Comparison of ENCODE assay signal across 18 mouse cellular contexts in genomic region chr9:7567376-7567775, GRCm38 (mm10). TPM values are rescaled to one million over a fixed set of nuclear protein-coding genes. Genes with fewer than 3 reads are reported as not detected.
DNase-seq lines count a peak whose midpoint lies in the region; ATAC-seq lines count a peak whose summit lies in the region.
"Had no signal": no experiment of that assay in that cellular context is flagged by ENCODE, and none has a peak within 500 bp of the region (broad histone marks: within the 10 kb centered on the region; RNA-seq: fewer than 3 reads in every experiment).

No protein-coding gene starts in this region.

- ATAC-seq in liver, embryonic 15.5 days (ENCODE audit: insufficient read depth): peak; percentile 60
- ATAC-seq in monocyte, adult 5-6 weeks (replicated peaks; ENCODE audit: insufficient number of reproducible peaks, low FRiP score, low TSS enrichment, poor library complexity, severe bottlenecking): peak; percentile 96
- ATAC-seq: intestine, embryonic 15.5 days; Patski had no signal

- H3K27me3 ChIP-seq in liver, embryonic 15.5 days: no peaks in the 10 kb centered on the region
- H3K27me3 ChIP-seq: forebrain, embryonic 12.5 days; heart, embryonic 13.5 days; hindbrain, embryonic 12.5 days; intestine, embryonic 15.5 days; Patski had no signal

- H3K36me3 ChIP-seq in liver, embryonic 15.5 days (replicated peaks): no peaks in the 10 kb centered on the region
- H3K36me3 ChIP-seq: forebrain, embryonic 12.5 days; heart, embryonic 13.5 days; hindbrain, embryonic 12.5 days; intestine, embryonic 15.5 days had no signal

- DNase-seq in lung, adult 18-20 months: peak; percentile 13 to 19
- DNase-seq in lung, postnatal 10 days: no peak
- peak; percentile 23 for DNase-seq in adrenal gland, postnatal 14 days
- no peak for DNase-seq in kidney, postnatal 14 days
- DNase-seq in thymus, postnatal 10 days (ENCODE audit: low spot score in 2 of 2): no peak
- DNase-seq: layer of hippocampus, adult 9-11 months; right cerebral cortex, postnatal 25 days; thymus, adult 18-20 months had no signal

- H3K4me3 ChIP-seq in liver, embryonic 15.5 days (replicated peaks): no peak overlapping the region
- H3K4me3 ChIP-seq: forebrain, embryonic 12.5 days; heart, embryonic 13.5 days; hindbrain, embryonic 12.5 days; intestine, embryonic 15.5 days had no signal

- no peaks in the 10 kb centered on the region for H3K9me3 ChIP-seq in liver, embryonic 15.5 days (replicated peaks)
- H3K9me3 ChIP-seq: forebrain, embryonic 12.5 days; heart, embryonic 13.5 days; hindbrain, embryonic 12.5 days; intestine, embryonic 15.5 days had no signal

- WGBS in liver, embryonic 15.5 days (ENCODE audit: insufficient replicate concordance): 23% methylated on average over 7 of the region's 7 CpGs

- no peak overlapping the region for H3K9ac ChIP-seq in liver, embryonic 15.5 days
- H3K9ac ChIP-seq: forebrain, embryonic 12.5 days; heart, embryonic 13.5 days; hindbrain, embryonic 12.5 days; intestine, embryonic 15.5 days had no signal

- H3K4me1 ChIP-seq in liver, embryonic 15.5 days (replicated peaks): peaks cover 5% of the 10 kb centered on the region; the same call in 1 of the 2 replicates
- H3K4me1 ChIP-seq: forebrain, embryonic 12.5 days; heart, embryonic 13.5 days; hindbrain, embryonic 12.5 days; intestine, embryonic 15.5 days had no signal

- H3K27ac ChIP-seq in liver, embryonic 15.5 days (replicated peaks): no peak overlapping the region
- H3K27ac ChIP-seq: forebrain, embryonic 12.5 days; heart, embryonic 13.5 days; hindbrain, embryonic 12.5 days; intestine, embryonic 15.5 days; kidney, postnatal 0 days had no signal

- H3K4me2 ChIP-seq in liver, embryonic 15.5 days: no peak overlapping the region
- H3K4me2 ChIP-seq: forebrain, embryonic 12.5 days; heart, embryonic 13.5 days; hindbrain, embryonic 12.5 days; intestine, embryonic 15.5 days had no signal

RNA-seq across cellular contexts. Expression of gene Mmp27, which starts 3.8 kb away (rescaled TPM):
- 1.8 and 2.1 TPM in 2 replicates for total RNA-seq in adrenal gland, postnatal 14 days (2021)
- 0.13 and 0.15 TPM in 2 replicates for polyA plus RNA-seq in liver, embryonic 15.5 days (2015; fragmentation: Nextera tagmentation; extraction: Ambion mirVana)
- total RNA-seq in monocyte, adult 5-6 weeks (2017): not detected in 3 replicates
- total RNA-seq: left cerebral cortex, postnatal 10 days had no signal
- polyA plus RNA-seq: cortical plate, adult 2 months; forebrain, embryonic 12.5 days; heart, embryonic 13.5 days; hindbrain, embryonic 12.5 days; intestine, embryonic 15.5 days; kidney, postnatal 0 days had no signal

RNA-seq across cellular contexts. Expression of gene Mmp8, which starts 9.1 kb away (rescaled TPM):
- total RNA-seq in adrenal gland, postnatal 14 days (2021): 0.34 and 0.59 TPM in 2 replicates
- polyA plus RNA-seq in liver, embryonic 15.5 days (2015; fragmentation: Nextera tagmentation; extraction: Ambion mirVana): 11.0 and 15.2 TPM in 2 replicates
- total RNA-seq in monocyte, adult 5-6 weeks (2017): 1.5 to 1.7 TPM in 2 of 3 replicates, not detected in the other
- total RNA-seq: left cerebral cortex, postnatal 10 days had no signal
- polyA plus RNA-seq: cortical plate, adult 2 months; forebrain, embryonic 12.5 days; hindbrain, embryonic 12.5 days had no signal

Comparison
In these comparisons a context has a peak if more than half of its experiments do, and no peak if none do; other contexts are left out.
1. DNase-seq: peak in lung, adult 18-20 months (2 of 2) and adrenal gland, postnatal 14 days (single experiment); none in lung, postnatal 10 days (single experiment), kidney, postnatal 14 days (single experiment) and thymus, postnatal 10 days (0 of 2).